Mouse (Mus musculus): ENCODE data around the gene Kiss1. TPM values are rescaled to one million over a fixed set of nuclear protein-coding genes. Genes with fewer than 3 reads are reported as not detected.
"Not testable (repeated sequence)": the region's sequence is repeated elsewhere in the genome, so short reads cannot be mapped to it uniquely, and the experiment has no call there.

Kiss1 gene
- total RNA-seq, 2 experiments from 2014 or later = not detected

- DNase-seq (ENCODE audit: low spot score in 2 of 2) = no peak
These were observed 4.5 kb upstream of the Kiss1 start for GRCm38 (mm10) chr1:133317149-133317548.

GRCm38 (mm10) chr1:133323333-133323732, 1.7 kb downstream of the Kiss1 start:
- no peak for DNase-seq (ENCODE audit: low spot score in 2 of 2)

- DNase-seq (ENCODE audit: low spot score in 2 of 2) = no peak
These were observed 4.3 kb downstream of the Kiss1 start for GRCm38 (mm10) chr1:133325951-133326350.

- no peak for DNase-seq (ENCODE audit: low spot score in 2 of 2)
These were observed 5.4 kb downstream of the Kiss1 start for GRCm38 (mm10) chr1:133327094-133327493.

GRCm38 (mm10) chr1:133328299-133328795, 6.7 kb downstream of the Kiss1 start:
- DNase-seq (ENCODE audit: low spot score in 2 of 2) = no peak

- DNase-seq (ENCODE audit: low spot score in 2 of 2) = no peak
These were observed 7.4 kb downstream of the Kiss1 start for GRCm38 (mm10) chr1:133328896-133329637.

- DNase-seq (ENCODE audit: low spot score in 2 of 2) = no peak
These were observed 7.9 kb downstream of the Kiss1 start for GRCm38 (mm10) chr1:133329638-133329964.

GRCm38 (mm10) chr1:133331142-133331541, 9.5 kb downstream of the Kiss1 start:
- DNase-seq (ENCODE audit: low spot score in 2 of 2) = peak in 1 of 2 experiments; percentile 51

GRCm38 (mm10) chr1:133332656-133333430, 11.2 kb downstream of the Kiss1 start:
- DNase-seq (ENCODE audit: low spot score in 2 of 2) = no peak

GRCm38 (mm10) chr1:133333937-133334336, 12.3 kb downstream of the Kiss1 start:
- DNase-seq (ENCODE audit: low spot score in 2 of 2) = no peak

GRCm38 (mm10) chr1:133340403-133340802, 18.7 kb downstream of the Kiss1 start:
- not testable (repeated sequence) for DNase-seq (ENCODE audit: low spot score in 2 of 2)

- DNase-seq (ENCODE audit: low spot score in 2 of 2) = no peak
These were observed 22.7 kb downstream of the Kiss1 start for GRCm38 (mm10) chr1:133344357-133344756.

GRCm38 (mm10) chr1:133346531-133346930, 24.9 kb downstream of the Kiss1 start:
- DNase-seq (ENCODE audit: low spot score in 2 of 2) = no peak

- DNase-seq (ENCODE audit: low spot score in 2 of 2) = no peak
These were observed 25.6 kb downstream of the Kiss1 start for GRCm38 (mm10) chr1:133347226-133347625.

- DNase-seq (ENCODE audit: low spot score in 2 of 2) = no peak
These were observed 26.2 kb downstream of the Kiss1 start for GRCm38 (mm10) chr1:133347693-133348520.

GRCm38 (mm10) chr1:133350210-133350609, 28.5 kb downstream of the Kiss1 start, which contains the start of gene Ren1:
Ren1 (plus strand) TSS chr1:133350510.
- no peak for DNase-seq (ENCODE audit: low spot score in 2 of 2)

GRCm38 (mm10) chr1:133351762-133352161, 30.1 kb downstream of the Kiss1 start:
- peak in 1 of 2 experiments; percentile 29 for DNase-seq (ENCODE audit: low spot score in 2 of 2)

GRCm38 (mm10) chr1:133353371-133353809, 31.7 kb downstream of the Kiss1 start:
- DNase-seq (ENCODE audit: low spot score in 2 of 2) = peak; percentile 71 to 89

GRCm38 (mm10) chr1:133355469-133355868, 33.8 kb downstream of the Kiss1 start:
- DNase-seq (ENCODE audit: low spot score in 2 of 2) = no peak

GRCm38 (mm10) chr1:133355912-133356311, 34.2 kb downstream of the Kiss1 start:
- DNase-seq (ENCODE audit: low spot score in 2 of 2) = no peak

- DNase-seq (ENCODE audit: low spot score in 2 of 2) = no peak
These were observed 34.7 kb downstream of the Kiss1 start for GRCm38 (mm10) chr1:133356330-133356729.
